Mouse (Mus musculus) kidney, postnatal 4 days (tissue): ENCODE data around the gene Mta3.
A peak's percentile ranks its signal among the peaks of the same experiment; 100 is the strongest.

Source experiments
- DNase-seq, 2 experiments: peaks; one replicate each; pipeline ENCODE4 v3.0.0; 2021; ENCODE audit warnings: mixed read lengths in 2 of 2

Mta3 gene

DNA sequence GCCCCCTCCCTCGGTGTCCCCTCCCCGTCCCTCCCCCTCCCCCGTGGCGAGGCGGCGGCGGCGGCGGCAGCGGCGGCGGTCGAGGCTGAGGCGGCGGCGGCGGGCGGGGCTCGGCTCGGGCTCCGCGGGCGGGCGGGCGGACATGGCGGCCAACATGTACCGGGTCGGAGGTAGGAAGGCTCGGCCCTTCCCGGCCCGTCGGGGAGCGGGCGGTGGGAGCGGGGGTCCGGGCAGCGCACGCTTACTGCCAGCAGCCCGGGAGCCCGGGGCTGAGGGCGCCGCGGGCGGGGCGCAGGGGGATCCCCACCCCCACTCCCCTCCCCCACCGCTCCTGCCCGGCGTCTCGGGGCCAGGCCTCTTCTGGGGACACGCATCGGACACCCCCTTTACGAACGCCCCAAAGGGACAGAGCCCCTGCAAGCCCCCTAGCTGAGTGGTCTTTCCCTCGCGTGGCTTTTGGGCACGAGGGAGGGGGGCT, at the start of gene Mta3:
TSS of gene Mta3 (plus strand) at position 48 of the 478 bp plus-strand sequence.
- peak; percentile 80 to 85 for DNase-seq

- no peak for DNase-seq
Observed at GRCm38 (mm10) chr17:83657375-83657774, 48.6 kb upstream of the Mta3 start.

- no peak for DNase-seq
Observed at GRCm38 (mm10) chr17:83658943-83659342, 47.0 kb upstream of the Mta3 start.

DNA sequence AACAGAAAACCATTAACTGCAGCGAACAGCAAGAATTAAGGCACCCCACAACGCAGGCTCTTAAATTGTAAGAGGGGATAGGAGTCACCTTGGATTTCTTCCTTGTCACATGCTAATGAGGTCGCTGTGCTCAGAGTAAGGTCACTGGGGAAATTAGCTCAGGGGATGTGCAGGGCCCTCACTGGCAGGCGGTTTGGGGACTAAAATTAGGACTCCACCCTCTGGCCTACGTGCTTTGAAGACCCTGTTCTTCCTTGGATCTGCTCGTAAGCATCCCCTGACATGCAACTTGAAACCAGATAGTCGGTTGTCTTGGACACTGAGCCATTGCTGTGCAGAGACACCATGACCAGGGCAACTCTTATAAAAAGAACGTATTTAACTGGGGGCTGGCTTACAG, 41.2 kb upstream of the Mta3 start:
- no peak for DNase-seq

GRCm38 (mm10) chr17:83666597-83667287, 39.2 kb upstream of the Mta3 start:
- DNase-seq: peak in 1 of 2 experiments; percentile 20

- DNase-seq: no peak
Observed at GRCm38 (mm10) chr17:83667934-83668690, 37.9 kb upstream of the Mta3 start.

DNA sequence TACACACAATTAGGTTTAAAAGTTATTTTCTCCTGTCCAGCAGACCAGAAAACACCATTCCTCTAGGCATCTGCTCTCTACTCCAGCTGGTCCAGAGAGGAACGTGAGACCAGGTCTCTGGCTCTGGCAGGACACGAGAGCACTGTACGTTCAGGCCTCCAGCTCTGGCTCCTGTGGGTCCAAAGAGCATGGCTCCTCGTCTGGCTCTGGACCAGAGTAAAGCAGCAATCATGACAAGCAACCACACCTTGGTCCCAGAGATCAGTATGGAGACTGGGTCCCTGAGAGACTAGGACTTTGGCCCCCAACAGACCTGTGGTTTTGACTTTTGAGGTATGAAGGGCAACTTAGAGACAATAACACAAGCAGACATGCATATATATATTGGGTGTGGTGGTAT, 33.3 kb upstream of the Mta3 start:
- DNase-seq: no peak

DNA sequence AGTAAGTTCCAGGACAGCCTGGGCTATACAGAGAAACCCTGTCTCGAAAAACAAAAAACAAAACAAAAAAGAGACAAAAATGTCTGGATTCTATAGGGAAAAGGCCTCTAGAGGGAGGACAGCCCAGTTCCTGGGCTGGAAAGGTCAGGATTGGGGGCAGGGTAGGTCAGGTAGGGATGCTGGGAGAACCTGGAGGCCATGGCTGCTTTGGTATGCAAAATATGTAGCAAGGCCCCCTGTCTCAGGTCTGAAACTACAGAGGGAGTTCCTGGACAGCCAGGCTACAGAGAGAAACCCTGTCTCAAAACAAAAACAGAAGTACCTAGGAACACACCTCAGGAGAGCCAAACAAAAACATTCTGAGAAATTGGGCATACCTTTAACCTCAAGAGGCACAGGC, 28.6 kb upstream of the Mta3 start:
- DNase-seq: no peak

DNA sequence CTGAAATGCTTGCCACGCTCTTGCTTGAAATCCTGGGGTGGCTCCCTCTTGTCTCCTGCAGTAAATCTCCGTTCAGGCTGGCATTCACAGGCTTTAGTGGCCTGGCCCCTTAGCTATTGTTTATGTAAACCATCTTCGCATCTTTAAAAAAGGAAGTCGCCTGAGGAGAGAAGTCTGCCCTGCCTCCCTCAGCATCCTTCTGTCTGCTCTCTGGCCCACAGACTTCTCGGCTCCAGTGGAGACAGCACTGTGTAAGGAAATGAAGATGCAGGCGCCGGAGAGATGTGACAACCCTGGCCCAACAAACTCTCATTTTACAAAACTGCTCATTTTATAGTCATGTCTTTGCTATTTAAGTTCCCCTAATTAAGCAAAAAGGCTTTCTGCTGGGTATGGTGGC, 24.0 kb upstream of the Mta3 start:
- no peak for DNase-seq

DNA sequence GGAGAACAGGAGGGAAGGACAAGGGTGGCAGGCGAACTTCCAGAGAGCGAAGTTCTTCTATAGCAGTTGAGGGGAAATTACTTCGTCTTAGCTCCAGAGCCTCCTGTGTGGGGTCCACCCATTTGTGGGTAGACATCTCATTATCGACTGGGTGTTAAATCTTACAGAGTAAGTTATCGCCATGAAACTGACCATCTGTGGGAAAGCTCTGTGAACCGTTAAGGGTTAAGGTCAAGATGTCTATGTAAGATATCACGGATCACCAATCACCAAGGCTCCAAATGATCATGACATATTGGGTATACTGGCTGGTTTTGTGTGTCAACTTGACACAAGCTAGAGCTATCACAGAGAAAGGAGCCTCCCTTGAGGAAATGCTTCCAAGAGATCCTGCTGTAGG, 21.5 kb upstream of the Mta3 start:
- DNase-seq: no peak

GRCm38 (mm10) chr17:83690418-83690817, 15.5 kb upstream of the Mta3 start:
- DNase-seq: no peak

- DNase-seq: no peak
Observed at GRCm38 (mm10) chr17:83691379-83691778, 14.6 kb upstream of the Mta3 start.

- DNase-seq: no peak
Observed at GRCm38 (mm10) chr17:83693941-83694340, 12.0 kb upstream of the Mta3 start.

GRCm38 (mm10) chr17:83695785-83696184, 10.2 kb upstream of the Mta3 start:
- no peak for DNase-seq

DNA sequence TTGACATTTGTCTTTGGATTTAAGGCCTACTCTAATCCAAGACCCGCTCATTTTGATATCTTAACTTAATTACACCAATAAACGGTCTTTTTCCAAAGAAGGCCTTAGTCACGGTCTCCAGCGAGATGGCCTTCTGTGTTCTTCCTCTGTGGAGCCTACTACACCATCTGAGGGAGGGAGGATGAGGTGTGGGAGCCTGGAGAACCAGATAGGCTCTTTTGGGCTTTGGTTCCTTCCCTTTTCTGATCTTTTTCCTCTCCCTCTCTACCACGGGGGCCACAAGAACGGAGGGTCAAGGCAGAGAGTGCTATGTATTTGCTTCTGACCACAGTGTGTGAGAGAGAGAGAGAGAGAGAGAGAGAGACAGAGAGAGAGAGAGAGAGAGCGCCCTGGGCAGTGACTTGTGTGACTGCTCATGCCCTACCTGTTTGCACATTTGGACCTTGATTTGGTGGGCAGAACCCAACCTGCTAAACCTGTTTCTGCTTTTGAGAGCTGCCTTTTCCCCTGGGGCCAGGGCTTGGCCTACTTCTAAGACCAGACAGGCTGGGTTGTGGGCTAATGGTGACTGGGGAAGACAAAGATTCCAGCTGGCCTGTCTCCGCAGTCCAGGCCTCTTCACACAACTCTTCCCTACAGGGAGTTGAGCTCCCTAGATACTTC, 6.8 kb upstream of the Mta3 start:
- DNase-seq: peak; percentile 25 to 58

DNA sequence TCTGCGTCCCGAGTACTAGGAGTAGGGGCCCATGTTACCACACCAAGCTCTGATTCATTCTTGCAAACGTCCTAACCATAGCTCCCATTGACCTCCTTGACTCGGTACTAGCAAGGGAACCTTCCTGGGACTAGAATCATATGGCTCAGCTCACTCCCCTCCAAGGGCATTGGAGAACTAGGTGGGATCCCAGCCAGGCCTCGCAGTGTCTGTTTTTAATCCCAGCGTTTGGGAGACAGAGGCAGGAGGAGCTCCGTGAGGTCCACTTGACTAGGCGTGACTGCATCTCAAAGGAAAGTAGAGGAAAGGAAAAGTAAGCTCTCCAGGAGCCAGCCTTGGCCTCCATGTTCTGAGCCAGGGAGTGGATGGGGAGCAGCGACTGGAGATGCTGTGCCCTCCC, 5.8 kb upstream of the Mta3 start:
- DNase-seq: no peak

GRCm38 (mm10) chr17:83704469-83704868, 1.5 kb upstream of the Mta3 start:
- no peak for DNase-seq

GRCm38 (mm10) chr17:83705352-83706115, 429 bp upstream of the Mta3 start:
- peak; percentile 62 to 74 for DNase-seq

- DNase-seq: peak; percentile 60 to 71
Observed at GRCm38 (mm10) chr17:83706594-83707126, 697 bp downstream of the Mta3 start.

GRCm38 (mm10) chr17:83707372-83707771, 1.4 kb downstream of the Mta3 start:
- no peak for DNase-seq

GRCm38 (mm10) chr17:83707846-83708245, 1.9 kb downstream of the Mta3 start:
- no peak for DNase-seq

DNA sequence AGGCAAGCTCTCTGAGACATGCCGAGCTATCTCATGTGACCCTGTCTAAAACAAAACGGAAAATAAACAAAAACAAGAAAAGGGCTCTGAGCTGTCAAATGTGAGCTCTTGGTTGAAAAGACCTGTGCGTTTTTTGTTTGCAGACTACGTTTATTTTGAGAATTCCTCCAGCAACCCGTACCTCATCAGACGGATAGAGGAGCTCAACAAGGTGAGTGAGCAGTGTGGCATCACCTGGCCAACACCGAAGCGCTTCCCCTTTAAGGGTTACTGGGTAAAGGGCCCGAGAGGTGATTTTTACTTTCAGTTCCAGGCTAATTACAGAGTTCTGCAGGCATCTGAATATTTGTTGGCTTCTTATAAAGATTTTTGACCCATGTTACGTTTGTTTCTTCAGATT, 2.3 kb downstream of the Mta3 start:
- DNase-seq: no peak

DNA sequence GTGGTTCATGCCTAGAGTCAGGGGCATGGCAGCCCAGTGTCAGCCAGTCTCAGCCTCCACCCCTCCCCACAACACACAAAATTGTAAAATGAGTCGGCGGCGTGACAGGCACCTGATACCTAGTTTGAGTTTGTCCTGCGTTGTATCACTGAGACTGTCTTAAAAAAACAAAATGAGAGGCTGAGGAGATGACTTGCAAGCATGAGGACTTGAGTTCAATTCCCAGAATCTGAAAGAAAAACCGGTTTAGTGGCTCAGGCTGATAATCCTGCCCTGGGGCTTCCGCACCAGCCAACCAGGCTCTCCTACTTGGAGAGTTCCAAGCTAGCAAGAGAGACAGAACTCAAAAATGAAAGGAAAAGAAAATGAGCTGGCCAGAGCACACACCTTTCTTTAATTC, 2.9 kb downstream of the Mta3 start:
- DNase-seq: no peak
